Mouse (Mus musculus): ENCODE measurements at regions not wholly inside any gene's neighbourhood (a gene's known extent, or its start where the extent isn't known, plus 50 kb on each side); places are given as distances from the start of the nearest gene placed in this dataset.

DNA sequence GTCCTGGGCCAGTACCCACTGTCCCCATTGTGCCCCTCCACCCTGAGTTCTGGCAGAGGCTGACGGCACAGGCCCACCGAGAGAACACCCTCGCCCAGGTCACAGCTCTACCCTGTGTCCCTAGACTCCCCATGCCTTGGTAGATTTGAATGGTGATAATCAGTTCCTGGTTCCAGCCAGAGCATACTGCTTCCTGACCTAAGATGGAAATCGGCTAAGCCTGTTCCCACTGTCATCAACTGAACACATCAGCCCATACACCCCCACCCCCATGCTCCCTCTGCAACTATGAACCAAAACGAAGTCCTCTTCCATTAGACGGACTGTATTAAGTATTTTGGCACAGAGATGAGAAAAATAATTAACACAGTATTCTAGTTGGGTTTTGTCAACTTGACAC, 202.9 kb upstream of the Hs6st1 start:
- TF ChIP-seq CTCF (IDR thresholded peaks at IDR 0.05; ENCODE audit: extremely low read depth, insufficient read depth, insufficient read length, insufficient replicate concordance) (no peak), POLR2A (IDR thresholded peaks at IDR 0.05; ENCODE audit: low read depth, low read length) (no peak)
